Comparison of ENCODE assay signal across 11 mouse cellular contexts in genomic region chr1:64308560-64308959, GRCm38 (mm10).
DNase-seq lines count a peak whose midpoint lies in the region; ATAC-seq and TF ChIP-seq lines count a peak whose summit lies in the region.
"Had no signal": no experiment of that assay in that cellular context is flagged by ENCODE, and none has a peak within 500 bp of the region (broad histone marks: within the 10 kb centered on the region; RNA-seq: fewer than 3 reads in every experiment).

No protein-coding gene starts in this region.

- DNase-seq in heart, adult 2 months, result no peak
- no peak for DNase-seq in heart, postnatal 25 days (ENCODE audit: low spot score)
- no peak for DNase-seq in liver, postnatal 0 days
- peak; percentile 52 for DNase-seq in naive thymus-derived CD4-positive, alpha-beta T cell, adult 2 months (ENCODE audit: low read depth)
- DNase-seq: adrenal gland, adult 2 months; lung, postnatal 14 days had no signal

- H3K36me3 ChIP-seq in heart, adult 2 months (ENCODE audit: control insufficient read depth, insufficient read depth, low read length), result peaks cover 8% of the 10 kb centered on the region
- H3K36me3 ChIP-seq in liver, postnatal 0 days (replicated peaks; ENCODE audit: insufficient read depth, low read length), result no peaks in the 10 kb centered on the region
- H3K36me3 ChIP-seq in liver, embryonic 12.5 days, result no peaks in the 10 kb centered on the region
- H3K36me3 ChIP-seq in forebrain, embryonic 13.5 days (ENCODE audit: poor library complexity, severe bottlenecking), result no peaks in the 10 kb centered on the region

- TF ChIP-seq EP300 in heart, adult 2 months (IDR thresholded peaks at IDR 0.05; ENCODE audit: insufficient read depth, low read depth, low read length), result no peak
- TF ChIP-seq EP300 in liver, postnatal 0 days (IDR thresholded peaks at IDR 0.05; ENCODE audit: low read depth), result no peak

- no peak overlapping the region for H3K4me2 ChIP-seq in liver, postnatal 0 days (ENCODE audit: low read depth, low read length)
- no peak overlapping the region for H3K4me2 ChIP-seq in liver, embryonic 12.5 days
- no peak overlapping the region for H3K4me2 ChIP-seq in forebrain, embryonic 13.5 days

- WGBS in heart, adult 2 months, result 64% methylated on average over 15 of the region's 15 CpGs
- 63% methylated on average over 15 of the region's 15 CpGs for WGBS in liver, postnatal 0 days (ENCODE audit: insufficient replicate concordance)
- 71% methylated on average over 15 of the region's 15 CpGs for WGBS in liver, embryonic 12.5 days (ENCODE audit: insufficient replicate concordance)
- 96% methylated on average over 15 of the region's 15 CpGs for WGBS in forebrain, embryonic 13.5 days

- no peaks in the 10 kb centered on the region for H3K27me3 ChIP-seq in heart, adult 2 months (ENCODE audit: control insufficient read depth, insufficient read depth, low read length)
- H3K27me3 ChIP-seq in liver, postnatal 0 days (ENCODE audit: insufficient read depth, low read length), result no peaks in the 10 kb centered on the region
- H3K27me3 ChIP-seq in liver, embryonic 12.5 days (replicated peaks), result no peaks in the 10 kb centered on the region
- H3K27me3 ChIP-seq in forebrain, embryonic 13.5 days, result no peaks in the 10 kb centered on the region

- peaks cover 12% of the 10 kb centered on the region for H3K4me1 ChIP-seq in heart, adult 2 months (ENCODE audit: control insufficient read depth, insufficient read depth, low read length)
- peaks cover 4% of the 10 kb centered on the region; the same call in 1 of the 2 replicates for H3K4me1 ChIP-seq in liver, postnatal 0 days (ENCODE audit: insufficient read depth)
- H3K4me1 ChIP-seq in liver, embryonic 12.5 days, result no peaks in the 10 kb centered on the region
- peaks cover 16% of the 10 kb centered on the region for H3K4me1 ChIP-seq in forebrain, embryonic 13.5 days

- intact Hi-C loops in heart, adult 2 months (cut with DNase I), result loop anchor here (5.0 to 10.0 kb wide), 2 partner anchors 66 to 224 kb away; partner anchors contain the start of gene Creb1
- intact Hi-C loops in heart, postnatal 25 days (cut with DNase I), result loop anchor here (5.0 to 10.0 kb wide), 2 partner anchors 134 to 544 kb away; partner anchors contain the start of gene 4933402D24Rik

- H3K4me3 ChIP-seq in heart, adult 2 months, result no peak overlapping the region
- H3K4me3 ChIP-seq in liver, postnatal 0 days (ENCODE audit: low read depth, low read length), result no peak overlapping the region
- H3K4me3 ChIP-seq in liver, embryonic 12.5 days, result no peak overlapping the region
- H3K4me3 ChIP-seq in forebrain, embryonic 13.5 days, result no peak overlapping the region
- H3K4me3 ChIP-seq: erythroblast, embryonic 14.5 days had no signal

- no peak for ATAC-seq in liver, postnatal 0 days
- ATAC-seq in liver, embryonic 12.5 days, result no peak
- peak; percentile 86 for ATAC-seq in granulocyte monocyte progenitor cell, adult 5-6 weeks (replicated peaks; ENCODE audit: poor library complexity, severe bottlenecking)
- no peak for ATAC-seq in forebrain, embryonic 13.5 days
- ATAC-seq in erythroid progenitor cell, adult 5-6 weeks (replicated peaks; ENCODE audit: low FRiP score, poor library complexity, severe bottlenecking), result no peak

- peak overlapping the region; percentile 57 for H3K27ac ChIP-seq in heart, adult 2 months
- H3K27ac ChIP-seq in liver, postnatal 0 days (ENCODE audit: low read depth), result 0 out of 2 replicates have a peak overlapping the region, but pooled peaks have one; percentile 17
- no peak overlapping the region for H3K27ac ChIP-seq in liver, embryonic 12.5 days
- H3K27ac ChIP-seq in forebrain, embryonic 13.5 days, result no peak overlapping the region

- H3K9me3 ChIP-seq in liver, postnatal 0 days (ENCODE audit: low read length), result no peaks in the 10 kb centered on the region
- no peaks in the 10 kb centered on the region for H3K9me3 ChIP-seq in liver, embryonic 12.5 days (replicated peaks)
- H3K9me3 ChIP-seq in forebrain, embryonic 13.5 days (replicated peaks), result no peaks in the 10 kb centered on the region

- no peak for TF ChIP-seq CTCF in heart, adult 2 months (IDR thresholded peaks at IDR 0.05)
- TF ChIP-seq CTCF in liver, postnatal 0 days (IDR thresholded peaks at IDR 0.05; ENCODE audit: low read depth), result no peak

- H3K9ac ChIP-seq in heart, adult 2 months (ENCODE audit: low read depth, low read length), result no peak overlapping the region
- H3K9ac ChIP-seq in liver, postnatal 0 days (replicated peaks), result no peak overlapping the region
- H3K9ac ChIP-seq in liver, embryonic 12.5 days, result no peak overlapping the region
- no peak overlapping the region for H3K9ac ChIP-seq in forebrain, embryonic 13.5 days

- no peaks in the 10 kb centered on the region for H3K79me2 ChIP-seq in heart, adult 2 months (replicated peaks; ENCODE audit: control insufficient read depth, insufficient read depth, low read length)

- TF ChIP-seq POLR2A in heart, adult 2 months (IDR thresholded peaks at IDR 0.05; ENCODE audit: insufficient read depth, low read depth, low read length), result no peak

Comparison
In these comparisons a context has a peak if more than half of its experiments do, and no peak if none do; other contexts are left out.
1. H3K27ac ChIP-seq: peak in heart, adult 2 months (single experiment) and liver, postnatal 0 days (single experiment); none in liver, embryonic 12.5 days (single experiment) and forebrain, embryonic 13.5 days (single experiment).